Mouse (Mus musculus): Measurements from ENCODE around the gene Mylk. TPM values are rescaled to one million over a fixed set of nuclear protein-coding genes. Genes with fewer than 3 reads are reported as not detected.

The Mylk gene
- polyA plus RNA-seq, 1 experiment from 2014 or later: 334 TPM

DNA sequence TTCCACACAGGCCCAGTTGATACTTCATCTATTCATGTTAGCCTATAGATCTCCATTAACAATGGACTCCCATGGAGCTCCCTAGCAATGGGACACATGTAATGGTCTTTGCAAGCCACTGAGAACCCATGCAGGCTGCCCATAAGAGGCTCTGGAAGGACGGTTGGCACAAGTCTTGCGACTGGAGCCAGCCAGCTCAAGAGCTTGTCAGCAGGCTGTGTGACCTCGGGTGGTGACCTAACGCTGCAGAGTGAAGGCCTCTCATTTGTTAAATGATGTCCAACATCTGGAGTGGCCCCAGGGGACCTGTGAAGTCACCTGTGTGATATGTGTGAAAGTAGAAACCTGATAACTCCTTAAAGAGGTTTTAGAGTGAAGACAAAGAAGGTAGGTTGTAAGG is 252.0 kb downstream of the Mylk start:
- Histone ChIP-seq H3K4me1 (replicated peaks; ENCODE audit: control insufficient read depth, insufficient read depth, low read length) (peaks cover 24% of the 10 kb centered on the region), H3K27me3 (replicated peaks; ENCODE audit: control insufficient read depth, insufficient read depth, low read length) (no peaks in the 10 kb centered on the region), H3K36me3 (ENCODE audit: control insufficient read depth, insufficient read depth, low read length) (no peaks in the 10 kb centered on the region; the same call in 1 of the 2 replicates), H3K4me3 (ENCODE audit: low read depth, low read length) (peak overlapping the region; percentile 21), H3K27ac (ENCODE audit: low read depth) (peak overlapping the region; percentile 59), H3K4me2 (ENCODE audit: low read length) (peak overlapping the region; percentile 45), H3K9me3 (ENCODE audit: control insufficient read depth, low read length) (no peaks in the 10 kb centered on the region), H3K9ac (ENCODE audit: low read length) (peak overlapping the region; percentile 44)
- WGBS: 76% methylated on average over 4 of the region's 4 CpGs
- DNase-seq (ENCODE audit: low spot score) (no peak), ATAC-seq (replicated peaks; ENCODE audit: low FRiP score, low TSS enrichment, low read depth) (no peak)

DNA sequence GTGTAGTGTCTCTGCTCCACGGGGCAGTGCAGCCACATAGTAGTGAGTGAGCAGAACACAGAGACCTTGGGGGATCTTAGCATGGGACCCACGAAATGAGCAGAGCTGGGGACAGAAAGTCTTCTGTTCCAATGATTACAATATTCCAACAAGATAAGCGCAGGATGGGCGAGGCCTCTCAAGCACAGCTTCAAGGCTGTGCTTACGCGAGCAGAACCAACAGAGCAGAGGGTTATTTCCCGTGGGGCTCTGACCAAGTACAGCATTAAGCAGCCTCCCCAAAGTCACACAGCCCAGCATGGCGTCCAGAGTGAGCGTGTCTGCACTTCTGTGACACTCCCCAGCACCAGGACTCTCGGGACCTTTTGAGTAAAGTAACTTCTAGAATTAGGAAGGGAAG is 252.6 kb downstream of the Mylk start:
- WGBS: 59% methylated on average over 10 of the region's 10 CpGs
- no peaks in the 10 kb centered on the region for H3K9me3 ChIP-seq (ENCODE audit: control insufficient read depth, low read length)
- no peaks in the 10 kb centered on the region; the same call in 1 of the 2 replicates for H3K36me3 ChIP-seq (ENCODE audit: control insufficient read depth, insufficient read depth, low read length)
- H3K9ac ChIP-seq (ENCODE audit: low read length): peak overlapping the region; percentile 44
- ATAC-seq (replicated peaks; ENCODE audit: low FRiP score, low TSS enrichment, low read depth): no peak
- DNase-seq (ENCODE audit: low spot score): no peak
- peaks cover 24% of the 10 kb centered on the region for H3K4me1 ChIP-seq (replicated peaks; ENCODE audit: control insufficient read depth, insufficient read depth, low read length)
- H3K4me2 ChIP-seq (ENCODE audit: low read length): peak overlapping the region; percentile 45
- H3K4me3 ChIP-seq (ENCODE audit: low read depth, low read length): peak overlapping the region; percentile 21
- H3K27ac ChIP-seq (ENCODE audit: low read depth): peak overlapping the region; percentile 59; the same call in 1 of the 2 replicates
- H3K27me3 ChIP-seq (replicated peaks; ENCODE audit: control insufficient read depth, insufficient read depth, low read length): no peaks in the 10 kb centered on the region

DNA sequence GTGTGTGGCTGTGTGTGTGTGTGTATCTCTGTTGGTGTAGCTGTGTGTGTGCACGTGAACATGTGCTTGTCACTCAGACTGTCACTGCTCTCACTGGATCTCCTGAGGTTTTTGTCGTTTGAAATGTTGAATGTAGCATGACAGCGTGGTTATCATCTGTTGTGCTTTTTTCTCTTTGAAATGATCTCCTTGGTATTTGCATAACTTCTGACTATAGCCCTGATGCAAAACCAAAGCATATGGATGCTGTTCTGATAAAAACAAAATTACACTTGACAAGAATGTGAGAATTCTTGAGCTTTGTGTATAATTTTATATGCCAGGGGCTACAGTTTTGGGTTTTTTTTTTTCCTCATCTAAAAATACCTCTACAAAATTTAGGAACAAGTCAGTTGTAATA is 254.0 kb downstream of the Mylk start:
- Histone ChIP-seq H3K4me2 (ENCODE audit: low read length) (peak overlapping the region; percentile 45), H3K4me3 (ENCODE audit: low read depth, low read length) (peak overlapping the region; percentile 21; the same call in 1 of the 2 replicates), H3K4me1 (replicated peaks; ENCODE audit: control insufficient read depth, insufficient read depth, low read length) (peaks cover 20% of the 10 kb centered on the region), H3K27ac (ENCODE audit: low read depth) (no peak overlapping the region), H3K27me3 (replicated peaks; ENCODE audit: control insufficient read depth, insufficient read depth, low read length) (no peaks in the 10 kb centered on the region), H3K36me3 (ENCODE audit: control insufficient read depth, insufficient read depth, low read length) (no peaks in the 10 kb centered on the region; the same call in 1 of the 2 replicates), H3K9ac (ENCODE audit: low read length) (0 out of 2 replicates have a peak overlapping the region, but pooled peaks have one; percentile 16), H3K9me3 (ENCODE audit: control insufficient read depth, low read length) (no peaks in the 10 kb centered on the region)
- ATAC-seq (replicated peaks; ENCODE audit: low FRiP score, low TSS enrichment, low read depth): no peak
- no peak for DNase-seq (ENCODE audit: low spot score)
- WGBS: 83% methylated on average over 3 of the region's 3 CpGs

DNA sequence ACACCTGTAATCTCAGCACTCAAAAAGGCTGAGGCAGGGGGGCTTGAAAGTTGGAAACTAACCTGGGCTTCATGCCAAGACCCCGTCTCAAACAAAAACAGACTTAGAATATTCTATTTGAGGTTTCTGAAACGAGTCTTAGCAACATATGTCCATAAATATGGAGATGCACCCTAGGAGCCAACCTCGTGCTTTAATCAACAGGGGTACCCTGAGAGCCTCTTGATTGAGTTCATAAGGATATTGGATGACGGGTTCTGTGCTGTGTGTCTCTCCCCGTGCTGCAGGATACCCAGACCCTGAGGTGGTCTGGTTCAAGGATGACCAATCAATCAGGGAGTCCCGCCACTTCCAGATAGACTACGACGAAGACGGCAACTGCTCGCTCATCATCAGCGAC is 255.0 kb downstream of the Mylk start:
- H3K4me3 ChIP-seq (ENCODE audit: low read depth, low read length): no peak overlapping the region
- DNase-seq (ENCODE audit: low spot score) (peak; percentile 48), ATAC-seq (replicated peaks; ENCODE audit: low FRiP score, low TSS enrichment, low read depth) (no peak)
- WGBS: 33% methylated on average over 11 of the region's 11 CpGs
- no peak overlapping the region for H3K27ac ChIP-seq (ENCODE audit: low read depth)
- peaks cover 13% of the 10 kb centered on the region for H3K4me1 ChIP-seq (replicated peaks; ENCODE audit: control insufficient read depth, insufficient read depth, low read length)
- H3K9me3 ChIP-seq (ENCODE audit: control insufficient read depth, low read length): no peaks in the 10 kb centered on the region
- H3K9ac ChIP-seq (ENCODE audit: low read length): no peak overlapping the region
- H3K27me3 ChIP-seq (replicated peaks; ENCODE audit: control insufficient read depth, insufficient read depth, low read length): no peaks in the 10 kb centered on the region
- no peaks in the 10 kb centered on the region; the same call in 1 of the 2 replicates for H3K36me3 ChIP-seq (ENCODE audit: control insufficient read depth, insufficient read depth, low read length)
- no peak overlapping the region for H3K4me2 ChIP-seq (ENCODE audit: low read length)

- H3K9ac ChIP-seq (ENCODE audit: low read length): no peak overlapping the region
- H3K4me1 ChIP-seq (replicated peaks; ENCODE audit: control insufficient read depth, insufficient read depth, low read length): peaks cover 13% of the 10 kb centered on the region
- H3K9me3 ChIP-seq (ENCODE audit: control insufficient read depth, low read length): no peaks in the 10 kb centered on the region
- no peak overlapping the region for H3K4me3 ChIP-seq (ENCODE audit: low read depth, low read length)
- H3K27ac ChIP-seq (ENCODE audit: low read depth): peak overlapping the region; percentile 55; the same call in 1 of the 2 replicates
- ATAC-seq (replicated peaks; ENCODE audit: low FRiP score, low TSS enrichment, low read depth) (peak; percentile 67), DNase-seq (ENCODE audit: low spot score) (peak; percentile 58)
- H3K27me3 ChIP-seq (replicated peaks; ENCODE audit: control insufficient read depth, insufficient read depth, low read length): no peaks in the 10 kb centered on the region
- no peak overlapping the region for H3K4me2 ChIP-seq (ENCODE audit: low read length)
- H3K36me3 ChIP-seq (ENCODE audit: control insufficient read depth, insufficient read depth, low read length): no peaks in the 10 kb centered on the region; the same call in 1 of the 2 replicates
- 11% methylated on average over 10 of the region's 10 CpGs for WGBS
Observed at GRCm38 (mm10) chr16:35000923-35001560, 256.0 kb downstream of the Mylk start.

DNA sequence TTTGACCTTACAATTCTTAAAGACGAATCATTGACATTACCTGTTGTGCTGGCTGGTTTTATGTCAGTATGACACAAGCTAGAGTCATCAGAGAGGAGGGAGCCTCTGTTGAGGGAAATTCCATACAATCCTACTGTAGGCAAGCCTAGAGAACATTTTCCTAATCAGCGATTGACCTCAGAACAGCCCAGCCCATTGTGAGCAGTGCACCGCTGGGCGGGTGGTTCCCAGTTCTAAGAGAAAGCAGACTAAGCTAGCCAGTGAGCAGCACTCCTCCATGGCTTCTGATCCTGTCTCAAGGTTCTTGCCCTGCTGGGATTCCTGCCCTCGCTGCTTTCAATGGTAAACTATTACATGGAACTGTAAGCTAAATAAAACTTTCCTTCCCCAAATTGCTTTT is 259.3 kb downstream of the Mylk start:
- Histone ChIP-seq H3K27me3 (replicated peaks; ENCODE audit: control insufficient read depth, insufficient read depth, low read length) (no peaks in the 10 kb centered on the region), H3K9me3 (ENCODE audit: control insufficient read depth, low read length) (no peaks in the 10 kb centered on the region), H3K4me3 (ENCODE audit: low read depth, low read length) (no peak overlapping the region), H3K36me3 (ENCODE audit: control insufficient read depth, insufficient read depth, low read length) (no peaks in the 10 kb centered on the region), H3K4me1 (replicated peaks; ENCODE audit: control insufficient read depth, insufficient read depth, low read length) (peaks cover 4% of the 10 kb centered on the region; the same call in 1 of the 2 replicates), H3K4me2 (ENCODE audit: low read length) (no peak overlapping the region), H3K9ac (ENCODE audit: low read length) (no peak overlapping the region), H3K27ac (ENCODE audit: low read depth) (no peak overlapping the region)
- DNase-seq (ENCODE audit: low spot score) (peak; percentile 41), ATAC-seq (replicated peaks; ENCODE audit: low FRiP score, low TSS enrichment, low read depth) (no peak)
- WGBS: 65% methylated on average over 5 of the region's 5 CpGs

DNA sequence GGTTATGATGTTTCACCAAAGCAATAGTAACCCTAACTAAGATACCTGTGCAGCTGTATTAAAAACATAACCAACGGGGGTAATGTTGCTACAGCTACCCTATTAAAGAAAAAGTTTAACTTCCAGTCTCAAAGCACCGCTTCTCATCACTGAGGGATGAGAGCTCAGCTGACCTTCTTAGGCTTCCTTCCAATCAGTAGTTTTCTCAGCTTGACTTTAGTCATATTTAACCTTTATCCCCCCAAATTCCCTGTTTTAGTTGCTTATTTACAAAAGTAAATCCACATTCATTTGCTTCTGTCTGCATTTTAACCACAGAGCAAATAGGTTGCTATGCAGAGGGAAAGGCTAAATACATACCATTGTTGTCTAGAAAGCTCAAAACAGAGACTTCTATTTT is 259.7 kb downstream of the Mylk start:
- Histone ChIP-seq H3K27me3 (replicated peaks; ENCODE audit: control insufficient read depth, insufficient read depth, low read length) (no peaks in the 10 kb centered on the region), H3K9ac (ENCODE audit: low read length) (no peak overlapping the region), H3K4me2 (ENCODE audit: low read length) (no peak overlapping the region), H3K4me1 (replicated peaks; ENCODE audit: control insufficient read depth, insufficient read depth, low read length) (peaks cover 4% of the 10 kb centered on the region; the same call in 1 of the 2 replicates), H3K4me3 (ENCODE audit: low read depth, low read length) (no peak overlapping the region), H3K27ac (ENCODE audit: low read depth) (no peak overlapping the region), H3K9me3 (ENCODE audit: control insufficient read depth, low read length) (no peaks in the 10 kb centered on the region), H3K36me3 (ENCODE audit: control insufficient read depth, insufficient read depth, low read length) (no peaks in the 10 kb centered on the region)
- ATAC-seq (replicated peaks; ENCODE audit: low FRiP score, low TSS enrichment, low read depth): no peak
- DNase-seq (ENCODE audit: low spot score): no peak
- 77% methylated on average over 2 of the region's 2 CpGs for WGBS

- no peak overlapping the region for H3K9ac ChIP-seq (ENCODE audit: low read length)
- no peaks in the 10 kb centered on the region for H3K27me3 ChIP-seq (replicated peaks; ENCODE audit: control insufficient read depth, insufficient read depth, low read length)
- 87% methylated on average over 5 of the region's 5 CpGs for WGBS
- H3K9me3 ChIP-seq (ENCODE audit: control insufficient read depth, low read length): no peaks in the 10 kb centered on the region
- H3K4me1 ChIP-seq (replicated peaks; ENCODE audit: control insufficient read depth, insufficient read depth, low read length): peaks cover 3% of the 10 kb centered on the region; the same call in 1 of the 2 replicates
- ATAC-seq (replicated peaks; ENCODE audit: low FRiP score, low TSS enrichment, low read depth) (no peak), DNase-seq (ENCODE audit: low spot score) (no peak)
- no peak overlapping the region for H3K27ac ChIP-seq (ENCODE audit: low read depth)
- no peak overlapping the region for H3K4me3 ChIP-seq (ENCODE audit: low read depth, low read length)
- H3K4me2 ChIP-seq (ENCODE audit: low read length): no peak overlapping the region
- no peaks in the 10 kb centered on the region for H3K36me3 ChIP-seq (ENCODE audit: control insufficient read depth, insufficient read depth, low read length)
Observed at GRCm38 (mm10) chr16:35006251-35006650, 261.2 kb downstream of the Mylk start.

DNA sequence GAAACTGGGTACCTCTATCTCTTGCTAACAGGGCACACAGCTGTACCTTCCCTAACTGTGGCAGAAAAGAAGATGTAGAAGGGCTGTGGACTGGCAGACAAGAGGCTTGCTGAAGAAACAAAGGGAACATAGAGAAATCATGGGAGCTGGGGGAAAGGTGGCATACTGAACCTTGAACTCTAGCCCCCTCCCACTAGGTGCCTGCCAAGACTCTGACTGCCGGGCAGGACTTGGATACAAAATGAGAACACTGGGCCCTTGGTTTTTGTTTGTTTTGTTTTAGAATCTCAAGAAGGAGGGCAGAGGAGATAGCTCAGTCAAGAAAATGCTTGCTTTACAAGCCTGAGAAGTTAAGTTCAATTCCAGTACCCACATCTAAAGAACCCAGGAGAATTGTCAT is 262.4 kb downstream of the Mylk start:
- Histone ChIP-seq H3K27ac (ENCODE audit: low read depth) (no peak overlapping the region), H3K27me3 (replicated peaks; ENCODE audit: control insufficient read depth, insufficient read depth, low read length) (no peaks in the 10 kb centered on the region), H3K4me2 (ENCODE audit: low read length) (no peak overlapping the region), H3K9ac (ENCODE audit: low read length) (no peak overlapping the region), H3K36me3 (ENCODE audit: control insufficient read depth, insufficient read depth, low read length) (no peaks in the 10 kb centered on the region), H3K9me3 (ENCODE audit: control insufficient read depth, low read length) (no peaks in the 10 kb centered on the region), H3K4me3 (ENCODE audit: low read depth, low read length) (no peak overlapping the region), H3K4me1 (replicated peaks; ENCODE audit: control insufficient read depth, insufficient read depth, low read length) (no peaks in the 10 kb centered on the region)
- ATAC-seq (replicated peaks; ENCODE audit: low FRiP score, low TSS enrichment, low read depth): no peak
- WGBS: 50% methylated on average over 1 of the region's 1 CpGs
- DNase-seq (ENCODE audit: low spot score): no peak

Data from intestine, embryonic 14.5 days (tissue).